Mouse (Mus musculus): ENCODE measurements at regions not wholly inside any gene's neighbourhood (a gene's known extent, or its start where the extent isn't known, plus 50 kb on each side); places are given as distances from the start of the nearest gene placed in this dataset.

GRCm38 (mm10) chr2:21963343-21964026, 263.8 kb upstream of the Myo3a start:
- TF ChIP-seq CTCF (IDR thresholded peaks at IDR 0.05; ENCODE audit: borderline replicate concordance, extremely low read depth, insufficient read depth, insufficient read length) (no peak), POLR2A (IDR thresholded peaks at IDR 0.05; ENCODE audit: borderline replicate concordance, extremely low read depth, insufficient read depth, insufficient read length, poor library complexity, severe bottlenecking) (no peak)

Data from brain, embryonic 14.5 days (tissue).